Mouse (Mus musculus) B cell, adult 2 months (primary cell): ENCODE data around the gene Ppp1r26.
"Not testable (repeated sequence)": the region's sequence is repeated elsewhere in the genome, so short reads cannot be mapped to it uniquely, and the experiment has no call there.

ENCODE experiments used
- DNase-seq, 2 experiments: peaks; one replicate each; pipeline ENCODE4 v3.0.0; 2022

Ppp1r26 gene

GRCm38 (mm10) chr2:28447315-28447670 is 693 bp downstream of the Ppp1r26 start:
- DNase-seq, result no peak

- no peak for DNase-seq
Measured at GRCm38 (mm10) chr2:28451663-28452062, 5.1 kb downstream of the Ppp1r26 start.

DNA sequence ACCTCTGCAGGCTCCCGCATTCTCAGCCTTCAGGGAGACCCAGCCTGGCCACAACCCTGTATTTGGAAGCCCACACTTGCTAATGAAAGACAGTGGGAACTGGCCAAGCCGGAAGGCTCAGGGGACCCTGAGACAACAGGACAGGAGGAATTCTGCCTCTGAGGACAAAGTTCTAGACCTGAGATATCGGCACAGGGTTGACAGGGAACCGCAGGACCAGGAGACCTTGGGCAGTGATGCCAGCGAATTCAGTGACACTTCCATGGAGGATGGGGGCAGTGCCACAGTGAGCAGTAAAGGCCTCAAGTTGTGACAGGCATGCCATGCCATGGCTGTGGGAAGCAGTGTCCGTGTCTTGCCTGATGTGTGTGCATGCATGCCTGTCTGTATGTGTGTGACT is 6.9 kb downstream of the Ppp1r26 start:
- DNase-seq, result no peak

DNA sequence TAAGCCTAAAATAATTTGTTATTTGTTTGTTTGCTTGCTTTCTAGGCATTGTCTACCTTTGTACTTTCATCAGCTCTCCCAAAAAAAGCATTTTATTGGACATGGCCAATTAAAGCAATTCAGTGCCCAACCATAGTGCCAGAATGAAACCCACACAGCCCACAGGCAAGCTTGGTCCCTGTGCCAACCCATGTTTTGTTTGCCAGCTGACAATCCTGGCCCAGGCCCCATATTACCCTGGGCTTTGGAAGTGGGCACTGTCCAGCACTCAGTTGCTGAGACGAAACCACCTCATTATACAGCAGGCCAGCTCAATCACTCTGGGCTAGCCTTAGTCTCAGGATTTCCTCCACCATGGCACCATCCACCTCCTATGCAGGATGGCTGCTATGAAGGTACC is 10.0 kb downstream of the Ppp1r26 start:
- no peak for DNase-seq

DNA sequence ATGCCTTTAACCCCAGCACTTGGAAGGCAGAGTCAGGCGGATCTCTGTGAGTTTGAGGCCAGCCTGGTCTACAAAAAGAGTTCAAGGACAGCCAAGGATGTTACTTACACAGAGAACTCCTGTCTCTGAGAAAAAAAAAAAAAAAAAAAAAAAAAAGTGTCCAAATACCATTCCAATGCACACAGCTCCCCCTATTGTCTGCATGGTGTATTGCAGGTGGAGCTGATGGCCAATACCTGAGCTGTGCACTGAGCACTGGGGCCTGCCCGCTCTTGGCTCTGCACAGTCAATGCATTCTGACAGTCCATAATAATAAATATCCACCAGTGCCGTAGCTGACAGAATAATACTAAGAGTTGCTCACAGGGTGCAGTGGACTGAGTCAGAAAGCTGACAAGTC is 17.3 kb downstream of the Ppp1r26 start:
- DNase-seq, result peak; percentile 81

DNA sequence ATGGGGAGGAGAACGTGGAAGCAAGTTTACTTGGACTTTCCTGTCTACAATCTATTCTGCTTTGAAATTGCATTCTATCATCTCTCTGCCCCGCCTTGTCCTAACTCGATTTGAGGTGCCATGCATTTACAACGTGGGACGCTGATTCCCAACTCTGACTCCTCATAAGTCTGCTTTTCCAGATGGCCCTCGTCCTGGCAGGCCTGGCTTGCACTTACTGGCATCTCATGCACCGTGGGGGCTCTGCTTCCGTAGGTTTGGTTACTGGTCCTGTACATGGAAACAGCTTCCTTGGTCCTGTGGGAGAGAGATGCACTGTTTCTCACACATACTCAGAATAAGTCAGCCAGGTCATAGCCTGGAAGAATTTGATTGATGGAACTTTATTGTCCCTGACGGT is 18.3 kb downstream of the Ppp1r26 start:
- DNase-seq, result no peak

DNA sequence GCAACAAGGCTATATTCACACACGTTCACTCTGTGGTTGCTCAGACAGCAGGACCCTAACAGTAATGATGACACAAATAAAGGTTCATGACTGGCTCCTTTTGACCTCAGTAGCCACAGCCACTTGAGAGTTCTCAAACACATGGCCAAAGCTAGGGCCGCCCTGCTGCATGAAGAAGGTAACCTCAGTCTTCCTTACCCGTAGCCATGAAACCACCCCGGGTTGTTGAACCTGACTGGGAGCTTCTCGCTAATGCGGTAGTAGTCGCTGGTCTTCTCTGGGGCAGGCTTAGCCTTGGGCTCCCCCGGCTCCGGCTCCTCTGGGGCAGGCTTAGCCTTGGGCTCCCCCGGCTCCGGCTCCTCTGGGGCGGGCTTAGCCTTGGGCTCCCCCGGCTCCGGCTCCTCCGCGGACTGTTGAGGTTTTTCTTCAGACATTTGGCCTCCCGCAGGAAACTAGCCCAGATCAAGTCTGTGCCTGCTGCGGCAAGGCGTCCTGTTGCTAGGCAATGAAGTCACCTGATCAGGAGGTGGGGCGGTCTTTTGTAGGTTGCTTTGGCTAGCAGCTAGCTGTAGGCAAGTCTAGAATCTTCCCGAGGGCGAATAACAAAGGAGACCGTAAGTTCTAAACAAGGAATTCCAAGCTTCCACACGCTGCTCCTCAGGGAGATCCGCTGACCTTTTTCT is 19.4 kb downstream of the Ppp1r26 start, which contains the start of gene 1700007K13Rik:
Gene 1700007K13Rik (minus strand): TSS at position 497 of the 683 bp plus-strand sequence.
- DNase-seq, result peak; percentile 59 to 66

DNA sequence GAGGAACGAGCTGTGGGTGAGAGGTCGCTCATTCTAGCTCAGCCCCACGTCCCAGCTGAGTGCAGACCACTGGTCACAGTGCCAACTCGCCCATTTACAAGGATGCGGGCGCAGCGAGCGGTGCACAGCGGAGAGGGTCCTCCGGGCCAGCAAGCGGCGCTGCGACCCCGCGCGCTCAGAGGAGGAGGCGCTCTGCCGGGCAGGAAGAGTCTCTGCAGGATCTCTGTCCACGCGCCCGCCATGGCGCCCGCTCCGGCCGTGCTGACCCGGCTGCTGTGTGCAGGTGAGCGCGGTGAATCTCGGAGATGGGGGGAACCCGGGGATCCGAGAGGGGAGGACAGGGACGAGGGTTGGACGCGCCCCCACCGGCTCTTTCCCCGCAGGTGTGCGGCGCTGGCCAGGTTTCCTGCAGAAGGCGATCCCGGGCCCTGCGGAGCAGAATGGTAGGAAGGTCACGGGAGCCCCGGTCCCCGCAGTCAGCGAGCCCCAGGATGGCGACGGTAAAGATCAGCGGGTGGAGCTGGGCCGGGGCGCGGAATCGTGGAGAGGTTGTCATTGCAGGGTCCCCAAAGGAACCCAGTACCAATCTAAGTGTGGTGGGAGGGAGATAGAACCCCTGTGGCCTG is 21.4 kb downstream of the Ppp1r26 start, which contains the start of gene Mrps2:
Gene Mrps2 (plus strand): TSS at position 207 of the 626 bp plus-strand sequence.
- peak; percentile 90 to 92 for DNase-seq

DNA sequence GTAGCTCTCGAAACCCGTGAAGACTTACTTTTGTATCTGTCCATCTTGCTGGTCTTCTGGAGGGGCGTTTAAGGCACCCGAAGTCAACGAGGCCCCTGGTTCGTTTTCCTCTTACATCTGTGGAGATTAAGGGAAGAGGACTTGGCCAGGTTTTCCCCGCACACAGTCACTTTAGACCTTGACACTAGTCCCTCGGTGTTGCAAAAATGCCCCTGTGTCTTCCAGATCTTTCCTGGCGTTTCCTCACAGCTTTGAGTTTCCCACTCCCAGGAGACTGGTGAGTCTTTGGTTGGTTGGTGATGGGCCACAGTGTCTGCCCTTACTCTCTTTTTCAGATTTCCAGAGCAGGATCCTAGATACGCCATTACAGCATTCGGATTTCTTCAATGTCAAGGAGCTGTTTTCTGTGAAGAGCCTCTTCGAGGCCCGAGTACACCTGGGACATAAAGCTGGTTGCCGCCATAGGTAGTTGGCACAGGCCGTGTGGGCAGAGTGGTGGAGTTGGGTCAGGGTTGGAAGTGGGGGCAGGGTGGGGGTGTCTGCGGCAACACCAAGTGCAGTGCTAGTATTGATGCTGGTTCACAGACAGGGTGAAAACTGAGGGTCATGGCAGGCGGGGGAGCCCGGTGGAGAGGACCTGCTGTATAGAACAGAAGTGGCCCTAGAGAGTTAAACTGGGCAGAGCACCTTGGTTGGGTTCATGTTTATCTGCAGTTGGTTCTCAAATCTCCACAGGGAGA is 22.1 kb downstream of the Ppp1r26 start:
- no peak for DNase-seq

- no peak for DNase-seq
Measured at GRCm38 (mm10) chr2:28469461-28469860, 22.9 kb downstream of the Ppp1r26 start.

DNA sequence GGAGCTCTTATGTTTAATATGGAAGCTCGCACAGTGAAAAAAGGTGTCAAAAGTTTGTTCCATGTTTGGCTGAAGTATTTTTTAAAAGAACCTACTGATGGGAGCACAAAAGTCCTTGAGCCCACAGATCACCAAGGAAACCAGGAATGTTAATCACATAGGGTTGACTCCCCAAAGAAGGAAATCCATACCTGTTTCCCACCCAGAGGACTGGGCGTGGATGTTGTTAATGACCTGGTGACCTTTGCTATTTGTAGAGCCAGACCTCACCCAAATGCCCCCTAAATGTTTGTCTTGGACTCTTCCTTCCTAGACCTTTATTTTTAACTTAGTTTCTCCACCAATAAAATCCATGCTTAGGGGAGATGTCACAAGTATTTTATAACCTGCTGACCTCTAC is 24.0 kb downstream of the Ppp1r26 start:
- DNase-seq, result no peak

GRCm38 (mm10) chr2:28472011-28472410 is 25.4 kb downstream of the Ppp1r26 start:
- not testable (repeated sequence) for DNase-seq

DNA sequence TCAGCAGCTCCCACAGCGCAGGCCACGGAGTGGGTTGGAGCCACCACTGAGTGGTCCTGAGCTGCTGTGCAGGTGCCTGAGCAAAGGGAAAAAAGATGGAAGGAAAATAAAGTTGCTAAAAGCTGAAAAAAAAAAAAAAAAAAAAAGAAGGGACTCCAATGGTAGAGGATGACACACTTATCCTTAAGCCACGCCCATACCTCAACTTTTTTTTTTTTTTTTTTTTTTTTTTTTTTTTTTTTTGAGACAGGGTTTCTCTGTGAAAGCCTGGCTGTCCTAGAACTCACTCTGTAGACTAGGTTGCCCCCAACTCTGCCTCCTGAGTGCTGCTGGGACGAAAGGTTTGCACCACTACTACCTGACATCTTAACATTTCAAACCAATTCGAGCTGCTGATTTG is 31.4 kb downstream of the Ppp1r26 start:
- not testable (repeated sequence) for DNase-seq

- DNase-seq, result no peak
Measured at GRCm38 (mm10) chr2:28479208-28480204, 32.9 kb downstream of the Ppp1r26 start.

DNA sequence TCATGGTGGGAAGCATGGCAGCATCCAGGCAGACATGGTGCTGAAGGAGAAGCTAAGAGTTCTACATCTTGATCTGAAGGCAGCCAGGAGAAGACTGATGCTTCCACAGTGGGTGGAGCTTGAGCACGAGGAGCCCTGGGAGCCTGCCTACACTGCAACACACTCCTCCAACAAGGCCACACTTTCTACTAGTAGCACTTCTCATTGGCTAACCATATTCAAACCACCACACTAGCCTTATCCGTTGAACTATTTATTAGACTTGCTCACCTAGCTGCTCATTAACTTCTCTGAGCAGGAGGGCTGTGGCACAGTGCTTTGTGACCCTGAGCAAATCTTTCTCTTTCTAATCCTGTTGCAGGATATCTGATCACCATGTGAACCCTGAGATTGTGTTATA is 37.3 kb downstream of the Ppp1r26 start:
- no peak for DNase-seq

GRCm38 (mm10) chr2:28494521-28494920 is 47.9 kb downstream of the Ppp1r26 start:
- DNase-seq, result no peak

DNA sequence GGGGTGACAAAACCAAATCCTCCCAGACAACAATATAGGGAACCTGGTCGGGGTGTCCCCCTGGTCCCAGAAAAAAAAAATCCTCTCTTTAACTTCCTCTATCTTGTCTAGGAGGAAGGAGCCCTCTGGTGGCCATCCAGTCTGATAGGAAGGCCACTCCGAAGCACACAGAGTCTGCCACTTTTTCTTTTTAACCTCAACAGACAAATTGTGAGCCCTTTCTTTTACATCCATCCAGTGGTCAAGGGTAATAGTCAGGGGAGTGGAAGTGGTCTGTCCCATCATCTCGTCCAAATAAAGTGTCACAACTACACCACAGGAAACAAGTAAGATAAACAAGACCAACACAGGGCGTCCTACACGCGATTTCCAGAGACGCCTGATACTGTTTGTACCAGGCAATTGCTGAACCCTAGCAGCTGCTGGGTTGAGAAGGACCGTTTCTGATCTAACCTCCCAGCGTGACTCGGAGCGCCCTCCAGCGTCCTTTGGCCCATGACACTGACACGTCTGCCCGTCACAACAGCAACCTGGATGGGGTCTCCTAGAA is 48.7 kb downstream of the Ppp1r26 start:
- peak; percentile 54 to 68 for DNase-seq

DNA sequence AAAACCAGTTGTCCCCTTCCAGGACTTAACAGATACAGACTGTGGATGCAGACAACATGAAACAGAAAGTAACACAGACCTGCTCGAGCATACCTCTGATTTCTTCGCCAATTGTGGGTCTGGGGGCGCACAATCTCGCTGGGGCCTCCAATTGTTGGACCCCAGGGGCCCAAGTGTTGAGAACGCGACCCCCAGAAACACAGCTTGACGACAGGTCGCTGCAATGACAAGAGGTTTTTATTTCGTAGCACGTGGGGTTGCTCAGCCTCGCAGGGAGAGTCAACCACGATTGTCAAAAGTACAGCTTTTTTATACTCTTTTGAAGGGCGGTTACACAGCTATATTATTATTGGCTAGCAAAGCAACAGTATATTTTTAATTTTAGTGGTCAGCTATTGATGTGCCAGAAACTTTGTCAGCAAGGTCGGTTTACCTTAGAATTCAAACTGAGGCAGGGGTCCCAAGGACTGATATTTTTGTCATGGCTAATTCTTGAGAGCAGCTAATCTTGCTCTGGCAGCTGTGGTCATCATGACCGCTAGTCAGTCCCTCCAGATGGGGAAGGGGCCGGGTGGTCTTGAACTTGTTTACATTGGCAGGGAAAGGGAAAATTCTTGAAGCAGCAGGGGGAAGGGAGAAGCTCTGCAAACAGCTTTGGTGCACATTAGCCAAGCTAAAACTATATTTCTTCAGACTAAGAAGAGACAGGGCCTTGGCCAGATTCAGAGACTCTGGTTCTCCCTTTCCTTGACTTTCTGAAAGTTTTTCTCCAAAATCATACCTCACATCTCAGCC is 49.4 kb downstream of the Ppp1r26 start:
- peak in 1 of 2 experiments; percentile 0 for DNase-seq

DNA sequence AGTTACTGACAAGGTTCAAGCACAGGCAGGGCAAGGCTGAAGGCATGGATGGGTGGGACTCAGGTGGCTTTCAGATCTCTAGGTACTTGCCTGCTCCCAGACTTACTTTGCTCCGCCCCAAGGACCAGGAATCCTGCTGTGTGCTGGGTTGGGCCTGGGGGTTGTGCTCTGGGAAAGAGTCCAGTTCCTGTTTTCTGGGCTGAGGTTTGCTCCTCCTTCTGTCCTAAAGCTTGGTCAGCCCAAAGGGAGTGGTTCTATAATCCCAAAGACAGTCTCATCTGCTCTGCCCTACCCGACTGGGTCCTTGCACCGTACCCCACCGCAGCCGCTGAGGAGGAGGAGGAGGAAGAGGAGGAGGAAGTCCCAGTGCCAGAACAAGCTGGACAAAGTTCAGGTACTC is 50.1 kb downstream of the Ppp1r26 start, which contains the start of gene Gbgt1:
Gene Gbgt1 (plus strand): TSS at position 221 of the 400 bp plus-strand sequence.
- peak in 1 of 2 experiments; percentile 0 for DNase-seq

GRCm38 (mm10) chr2:28497561-28497960 is 51.0 kb downstream of the Ppp1r26 start:
- peak in 1 of 2 experiments; percentile 0 for DNase-seq

GRCm38 (mm10) chr2:28498431-28498830 is 51.8 kb downstream of the Ppp1r26 start:
- DNase-seq, result peak; percentile 0
